Mouse (Mus musculus) limb, embryonic 10.5 days (tissue): ENCODE measurements around the gene Tsc22d4. TPM values are rescaled to one million over a fixed set of nuclear protein-coding genes. Genes with fewer than 3 reads are reported as not detected.

Source experiments
- DNase-seq: peaks from one replicate; pipeline ENCODE4 v3.0.0-alpha.2; 2017; ENCODE audit warnings: low spot score
- H3K27ac ChIP-seq: fragments of 300-500 bp; sonication (generic); 2 replicates; pipeline ENCODE4 v1.5.1; 2016; ENCODE audit warnings: mild to moderate bottlenecking
- H3K27me3 ChIP-seq: fragments of 300-500 bp; sonication (generic); 2 replicates; pipeline ENCODE4 v1.6.1; 2016; ENCODE audit warnings: low read depth, mild to moderate bottlenecking; ENCODE audit not compliant: poor library complexity, severe bottlenecking
- H3K36me3 ChIP-seq: fragments of 300-500 bp; sonication (generic); 2 replicates; pipeline ENCODE4 v1.6.1; 2016; ENCODE audit warnings: mild to moderate bottlenecking, moderate library complexity
- H3K4me1 ChIP-seq: fragments of 300-500 bp; sonication (generic); 2 replicates; pipeline ENCODE4 v1.6.1; 2016
- H3K4me3 ChIP-seq: fragments of 300-500 bp; sonication (generic); 2 replicates; pipeline ENCODE4 v1.5.1; 2016; ENCODE audit warnings: mild to moderate bottlenecking, moderate library complexity
- H3K9me3 ChIP-seq: fragments of 300-500 bp; sonication (generic); replicated peaks from 2 replicates; pipeline ENCODE4 v1.6.1; 2016; ENCODE audit warnings: mild to moderate bottlenecking
- WGBS: fragments of 180-500 bp; shearing (Covaris S2); methylation state at CpG from one replicate; pipeline ENCODE4 v1.1.7; 2016; 5-methylcytosine and 5-hydroxymethylcytosine counted together
- polyA plus RNA-seq: library from polyadenylated mRNA; unstranded; fragments of >200 nt; fragmentation: Nextera tagmentation; extraction: Ambion mirVana; gene quantifications from 2 replicates; pipeline ENCODE4 v1.2.1, GENCODE M21; 2016

Tsc22d4 gene
- polyA plus RNA-seq, 1 experiment from 2014 or later = 99.5 TPM

GRCm38 (mm10) chr5:137791553-137791952 lies 46.0 kb downstream of the Tsc22d4 start:
- H3K36me3 ChIP-seq = no peaks in the 10 kb centered on the region
- H3K4me1 ChIP-seq = peaks cover 6% of the 10 kb centered on the region; the same call in 1 of the 2 replicates
- no peak overlapping the region for H3K4me3 ChIP-seq
- no peak overlapping the region for H3K27ac ChIP-seq
- peaks cover 15% of the 10 kb centered on the region for H3K27me3 ChIP-seq
- no peaks in the 10 kb centered on the region for H3K9me3 ChIP-seq
- DNase-seq = no peak

DNA sequence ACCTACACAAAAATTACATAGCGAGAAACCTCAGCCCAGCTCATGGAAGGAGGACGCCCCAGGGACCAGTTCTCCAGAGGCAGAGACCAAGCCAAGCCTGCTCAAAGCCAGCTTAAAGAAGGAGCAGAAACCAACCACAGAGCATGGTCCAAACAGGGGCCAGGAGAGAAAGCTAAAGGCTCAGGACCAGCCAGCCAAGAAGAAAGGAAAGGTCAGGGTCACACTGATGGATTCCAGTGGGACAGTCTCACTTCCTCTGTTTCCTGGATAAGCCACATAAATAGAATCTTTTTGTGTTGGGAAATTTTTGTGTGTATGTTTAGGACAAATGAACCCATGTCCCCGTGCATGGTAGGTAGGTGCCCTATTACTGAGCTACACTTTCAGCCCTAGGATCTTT lies 51.1 kb downstream of the Tsc22d4 start:
- no peaks in the 10 kb centered on the region for H3K36me3 ChIP-seq
- no peak overlapping the region for H3K27ac ChIP-seq
- no peak overlapping the region for H3K4me3 ChIP-seq
- H3K4me1 ChIP-seq = no peaks in the 10 kb centered on the region
- no peaks in the 10 kb centered on the region for H3K27me3 ChIP-seq
- no peak for DNase-seq
- WGBS = 81% methylated on average over 3 of the region's 3 CpGs
- H3K9me3 ChIP-seq = no peaks in the 10 kb centered on the region

DNA sequence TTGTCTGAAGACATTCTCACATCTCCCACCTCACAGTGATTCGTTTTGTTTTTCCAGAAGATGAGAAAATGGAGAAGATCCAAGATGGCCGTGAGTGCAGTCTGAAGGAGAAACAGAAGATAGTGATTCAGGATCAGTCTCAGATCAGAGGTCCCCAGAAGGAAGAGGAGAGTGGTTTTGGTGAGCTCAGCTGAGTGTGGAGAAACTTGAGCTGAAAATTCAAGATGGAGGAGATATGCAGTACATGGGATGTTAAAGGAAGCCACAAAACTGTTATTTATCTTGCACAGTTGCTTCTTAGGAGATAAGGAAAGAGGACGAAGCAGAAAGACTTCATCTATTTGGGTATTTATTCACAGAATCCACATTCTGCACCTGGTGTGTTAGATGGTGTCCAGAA lies 55.4 kb downstream of the Tsc22d4 start:
- Histone ChIP-seq H3K36me3 (no peaks in the 10 kb centered on the region), H3K4me3 (no peak overlapping the region), H3K27me3 (no peaks in the 10 kb centered on the region), H3K4me1 (no peaks in the 10 kb centered on the region), H3K9me3 (no peaks in the 10 kb centered on the region), H3K27ac (no peak overlapping the region)
- DNase-seq = no peak
- 87% methylated on average over 3 of the region's 3 CpGs for WGBS

- H3K4me3 ChIP-seq = no peak overlapping the region
- no peaks in the 10 kb centered on the region for H3K9me3 ChIP-seq
- WGBS = 79% methylated on average over 1 of the region's 1 CpGs
- no peak for DNase-seq
- H3K36me3 ChIP-seq = no peaks in the 10 kb centered on the region
- H3K4me1 ChIP-seq = no peaks in the 10 kb centered on the region
- no peak overlapping the region for H3K27ac ChIP-seq
- no peaks in the 10 kb centered on the region for H3K27me3 ChIP-seq
Measured at GRCm38 (mm10) chr5:137806158-137806557, 60.6 kb downstream of the Tsc22d4 start.

DNA sequence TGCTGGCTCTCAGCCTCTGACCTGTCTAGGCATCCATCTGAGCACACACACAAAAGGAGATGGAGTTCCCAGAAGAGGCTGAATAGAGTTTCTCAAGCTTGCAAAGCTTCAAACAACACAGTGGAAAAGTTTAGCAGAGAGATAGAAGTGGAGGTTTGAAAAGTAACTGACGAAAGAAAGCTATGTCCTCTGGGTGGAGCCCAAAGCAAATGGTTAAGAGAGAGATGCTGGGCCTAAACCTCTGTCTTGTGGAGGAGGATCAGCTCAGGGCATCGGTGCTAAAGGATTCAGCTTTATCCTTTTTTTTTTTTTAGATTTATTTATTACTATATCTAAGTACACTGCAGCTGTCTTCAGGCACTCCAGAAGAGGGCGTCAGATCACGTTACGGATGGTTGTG lies 62.8 kb downstream of the Tsc22d4 start:
- Histone ChIP-seq H3K4me3 (no peak overlapping the region), H3K27ac (no peak overlapping the region), H3K36me3 (no peaks in the 10 kb centered on the region), H3K9me3 (no peaks in the 10 kb centered on the region), H3K4me1 (no peaks in the 10 kb centered on the region), H3K27me3 (no peaks in the 10 kb centered on the region)
- no peak for DNase-seq
- WGBS = 91% methylated on average over 5 of the region's 5 CpGs

DNA sequence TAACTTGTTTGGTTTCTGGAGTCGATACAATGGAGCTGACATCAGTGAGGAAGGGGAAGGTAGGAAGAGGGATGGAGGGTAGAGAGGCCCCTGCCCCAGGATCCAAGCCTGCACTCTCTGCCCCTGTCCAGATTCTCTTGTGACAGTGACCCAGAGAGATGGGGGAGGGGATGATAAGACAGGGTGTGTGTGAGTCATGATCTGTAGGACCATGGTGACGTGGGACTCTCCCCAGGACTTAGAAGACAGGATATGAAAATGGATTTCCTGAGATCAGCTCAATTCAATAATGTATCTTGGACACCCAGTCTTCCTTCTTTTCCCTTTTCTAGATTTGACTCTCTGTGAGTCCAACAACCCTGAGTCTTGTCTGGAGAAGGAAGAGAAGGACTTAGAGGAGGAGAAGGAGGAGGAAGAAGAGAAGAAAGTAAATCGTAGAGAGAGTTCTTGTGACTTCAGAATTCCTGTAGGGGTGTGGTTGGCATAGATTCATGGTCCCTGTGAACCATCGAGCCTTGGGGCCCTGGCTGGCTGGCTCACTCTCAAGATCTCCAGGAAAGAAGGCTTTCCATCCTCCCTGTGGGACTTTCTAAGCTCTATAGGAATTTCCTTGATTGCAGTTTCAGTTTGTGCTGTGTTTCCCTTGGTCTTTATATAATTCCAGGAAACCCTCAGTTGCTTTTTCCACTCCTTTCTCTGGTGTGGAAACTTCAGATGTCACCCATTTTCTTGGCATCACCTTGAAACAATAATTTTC lies 72.1 kb downstream of the Tsc22d4 start:
- no peak overlapping the region for H3K4me3 ChIP-seq
- H3K36me3 ChIP-seq = no peaks in the 10 kb centered on the region
- no peaks in the 10 kb centered on the region for H3K4me1 ChIP-seq
- no peak overlapping the region for H3K27ac ChIP-seq
- no peaks in the 10 kb centered on the region for H3K9me3 ChIP-seq
- WGBS = 74% methylated on average over 4 of the region's 4 CpGs
- H3K27me3 ChIP-seq = no peaks in the 10 kb centered on the region
- DNase-seq = no peak

Other genes starting within 250 kb of the Tsc22d4 start
- gene Pop7, start 243.2 kb upstream of the Tsc22d4 start, polyA plus RNA-seq = 53.2 and 63.4 TPM in 2 replicates
- 13.5 and 14.6 TPM in 2 replicates for gene Gigyf1, start 227.2 kb upstream of the Tsc22d4 start, polyA plus RNA-seq
- gene Epo, start 212.5 kb upstream of the Tsc22d4 start, polyA plus RNA-seq = 1.5 and 2.4 TPM in 2 replicates
- gene Gnb2, start 212.2 kb upstream of the Tsc22d4 start, polyA plus RNA-seq = 257 and 295 TPM in 2 replicates
- not detected in 2 replicates for gene Actl6b, start 192.2 kb upstream of the Tsc22d4 start, polyA plus RNA-seq
- 0.79 and 1.4 TPM in 2 replicates for gene Tfr2, start 175.9 kb upstream of the Tsc22d4 start, polyA plus RNA-seq
- 14.7 and 16.4 TPM in 2 replicates for gene Mospd3, start 144.7 kb upstream of the Tsc22d4 start, polyA plus RNA-seq
- gene Pcolce, start 131.9 kb upstream of the Tsc22d4 start, polyA plus RNA-seq = 153 and 165 TPM in 2 replicates
- gene Fbxo24, start 116.7 kb upstream of the Tsc22d4 start, polyA plus RNA-seq = 0.11 and 0.60 TPM in 2 replicates
- 25.9 and 32.2 TPM in 2 replicates for gene Lrch4, start 116.6 kb upstream of the Tsc22d4 start, polyA plus RNA-seq
- gene Gm20605, start 116.6 kb upstream of the Tsc22d4 start, polyA plus RNA-seq = 12.6 and 14.8 TPM in 2 replicates
- gene Sap25, start 104.4 kb upstream of the Tsc22d4 start, polyA plus RNA-seq = 8.0 and 9.7 TPM in 2 replicates
- 0.23 and 0.48 TPM in 2 replicates for gene Irs3, start 100.0 kb upstream of the Tsc22d4 start, polyA plus RNA-seq
- gene Agfg2, start 61.0 kb upstream of the Tsc22d4 start, polyA plus RNA-seq = 18.6 and 22.9 TPM in 2 replicates
- 1.1 and 2.5 TPM in 2 replicates for gene Nyap1, start 4.1 kb upstream of the Tsc22d4 start, polyA plus RNA-seq
- gene Ppp1r35, start 33.1 kb downstream of the Tsc22d4 start, polyA plus RNA-seq = 47.0 and 49.5 TPM in 2 replicates
- gene Mepce, start 41.9 kb downstream of the Tsc22d4 start, polyA plus RNA-seq = 11.3 and 11.8 TPM in 2 replicates
- 8.4 and 15.8 TPM in 2 replicates for gene Zcwpw1, start 42.1 kb downstream of the Tsc22d4 start, polyA plus RNA-seq
- 0.34 and 0.39 TPM in 2 replicates for gene Pilra, start 90.6 kb downstream of the Tsc22d4 start, polyA plus RNA-seq
- gene Pilrb1, start 112.4 kb downstream of the Tsc22d4 start, polyA plus RNA-seq = not detected in 2 replicates
- gene Pilrb2, start 126.1 kb downstream of the Tsc22d4 start, polyA plus RNA-seq = not detected in 2 replicates
- gene Cyp3a13, start 175.9 kb downstream of the Tsc22d4 start, polyA plus RNA-seq = not detected in 2 replicates
- gene Gjc3, start 217.4 kb downstream of the Tsc22d4 start, polyA plus RNA-seq = 0.04 TPM in 1 of 2 replicates, not detected in the other
- gene Azgp1, start 235.8 kb downstream of the Tsc22d4 start, polyA plus RNA-seq = not detected in 2 replicates